Mouse (Mus musculus): Measurements from ENCODE around the gene Ormdl3. TPM values are rescaled to one million over a fixed set of nuclear protein-coding genes. Genes with fewer than 3 reads are reported as not detected.
"Not testable (repeated sequence)": the region's sequence is repeated elsewhere in the genome, so short reads cannot be mapped to it uniquely, and the experiment has no call there.

The Ormdl3 gene
- 86.7 and 87.1 TPM in 2 replicates for polyA plus RNA-seq (2015; fragmentation: Nextera tagmentation; extraction: Ambion mirVana)

DNA sequence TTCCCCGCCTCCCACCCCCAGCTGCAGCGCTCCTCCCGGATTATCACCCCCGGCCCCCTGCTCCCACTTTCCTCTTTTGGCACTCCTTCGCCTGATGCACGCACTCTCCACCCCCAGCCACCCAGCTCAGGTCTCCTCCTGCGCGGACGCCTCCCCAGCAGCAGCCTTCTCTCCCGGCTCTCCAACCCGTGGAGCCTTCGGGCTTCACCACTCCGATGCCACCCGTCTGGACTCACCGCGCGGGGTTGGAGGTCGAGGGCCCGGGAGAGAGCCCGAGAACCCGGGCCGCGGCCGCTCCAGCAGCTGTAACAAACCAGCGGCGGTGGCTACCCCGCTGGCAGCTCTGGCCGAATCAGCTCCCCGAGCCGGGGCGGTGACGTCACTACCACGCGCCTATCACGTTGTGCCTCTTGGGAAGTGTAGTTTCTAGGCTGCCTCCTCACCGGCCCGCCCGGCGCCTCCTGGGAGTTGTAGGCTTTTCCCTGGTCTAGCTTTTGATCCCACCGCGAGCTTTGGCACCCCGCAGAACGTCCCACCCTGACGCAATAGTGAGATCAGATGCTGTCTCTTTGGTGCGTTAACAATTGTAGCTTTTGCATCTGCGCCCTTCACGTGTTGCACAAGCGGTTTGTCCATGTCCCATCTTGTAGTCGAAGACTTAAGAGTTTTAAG lies at the start of gene Ormdl3:
Gene Ormdl3, minus strand, starts transcription at position 477 of the 672 bp plus-strand sequence.
- Histone ChIP-seq H3K4me2 (peak within 1 kb of the TSS; percentile 80), H3K27me3 (peaks cover 4% of the 10 kb centered on the region), H3K4me3 (peak within 1 kb of the TSS; percentile 96), H3K9ac (peak within 1 kb of the TSS; percentile 89), H3K36me3 (peaks cover 16% of the 10 kb centered on the region), H3K27ac (peak within 1 kb of the TSS; percentile 90), H3K4me1 (peaks cover 33% of the 10 kb centered on the region), H3K9me3 (no peaks in the 10 kb centered on the region)
- ATAC-seq (ENCODE audit: insufficient number of reproducible peaks, low FRiP score, low TSS enrichment, low read depth), result peak; percentile 91
- WGBS, result under 1% methylated on average over 49 of the region's 49 CpGs

DNA sequence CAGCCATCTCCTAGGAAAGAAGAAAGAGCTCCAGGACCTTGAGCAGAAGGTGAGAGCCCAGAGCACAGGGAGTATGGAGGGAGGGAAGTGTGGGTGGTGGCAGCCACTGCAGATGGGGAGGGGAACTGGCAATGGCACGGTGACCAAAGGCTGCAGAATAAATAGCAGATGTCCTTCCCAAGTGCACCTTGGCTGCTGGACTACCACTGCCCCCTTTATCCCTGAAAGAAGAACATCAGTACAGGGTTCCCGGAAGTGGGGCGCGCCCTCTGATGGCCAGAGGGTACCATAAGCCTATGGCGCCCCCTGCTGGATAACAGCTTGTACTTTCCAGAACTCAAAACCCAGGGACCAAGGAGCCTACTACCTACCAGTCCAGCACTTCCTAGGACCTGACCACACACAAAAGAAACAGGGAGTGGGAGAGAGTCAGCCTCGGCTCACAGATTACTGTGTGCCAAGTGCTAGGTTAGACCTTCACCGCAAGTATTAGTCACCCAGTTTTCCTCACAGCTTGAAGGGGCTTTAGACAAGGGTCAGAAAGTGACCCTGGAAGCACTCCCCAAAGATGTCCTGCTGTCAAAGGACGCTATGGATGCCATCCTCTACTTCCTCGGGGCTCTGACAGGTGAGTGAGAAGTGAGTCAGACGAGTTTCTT lies 48.3 kb upstream of the Ormdl3 start:
- H3K36me3 ChIP-seq; H3K27me3 ChIP-seq; H3K4me2 ChIP-seq; H3K4me3 ChIP-seq; H3K27ac ChIP-seq; H3K9me3 ChIP-seq; ATAC-seq (ENCODE audit: insufficient number of reproducible peaks, low FRiP score, low TSS enrichment, low read depth); H3K9ac ChIP-seq; H3K4me1 ChIP-seq: not testable (repeated sequence)
- WGBS, result 41% methylated on average over 10 of the region's 10 CpGs

DNA sequence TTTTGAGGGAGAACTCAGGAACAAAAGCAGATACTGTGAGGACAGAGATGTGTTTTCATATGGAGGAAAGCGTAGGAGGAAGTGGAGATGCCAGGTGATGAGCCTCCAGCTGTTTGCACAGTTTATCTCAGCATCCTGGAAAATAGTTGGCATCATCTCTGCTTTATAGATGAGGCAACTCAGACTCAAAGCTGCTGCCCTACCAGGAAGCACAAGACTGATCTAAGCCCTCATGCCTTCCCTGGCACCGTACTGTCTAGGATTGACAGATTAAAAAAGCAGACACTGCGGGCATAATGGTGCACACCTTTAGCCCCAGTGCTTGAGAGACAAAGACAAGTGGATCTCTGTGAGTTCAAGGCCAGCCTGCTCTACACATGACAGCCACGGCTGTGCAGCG lies 43.5 kb upstream of the Ormdl3 start:
- Histone ChIP-seq H3K4me1 (no peaks in the 10 kb centered on the region), H3K9me3 (no peaks in the 10 kb centered on the region), H3K9ac (no peak overlapping the region), H3K4me2 (no peak overlapping the region), H3K36me3 (no peaks in the 10 kb centered on the region), H3K4me3 (no peak overlapping the region), H3K27ac (no peak overlapping the region), H3K27me3 (no peaks in the 10 kb centered on the region)
- 83% methylated on average over 5 of the region's 5 CpGs for WGBS
- ATAC-seq (ENCODE audit: insufficient number of reproducible peaks, low FRiP score, low TSS enrichment, low read depth), result no peak

DNA sequence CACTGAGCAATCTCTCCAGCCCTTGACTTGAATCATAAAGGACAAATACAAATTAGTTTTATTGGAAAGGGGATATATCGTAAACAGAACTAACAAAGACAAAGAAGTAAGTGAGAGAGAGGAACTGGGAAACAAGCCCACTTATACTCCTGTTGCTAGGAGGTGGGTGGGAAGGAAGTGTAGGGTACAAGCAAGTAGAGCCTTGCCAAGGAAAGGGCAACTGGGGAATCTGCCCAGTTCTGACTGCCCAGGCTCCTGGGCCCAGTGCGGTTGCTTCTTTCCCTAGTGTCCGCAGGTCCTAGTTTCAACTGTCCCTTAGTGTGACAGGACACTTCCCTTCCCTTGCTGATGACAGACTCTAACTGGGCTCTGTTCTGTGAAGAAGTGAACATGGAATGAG lies 41.5 kb upstream of the Ormdl3 start:
- WGBS, result 95% methylated on average over 3 of the region's 3 CpGs
- no peak for ATAC-seq (ENCODE audit: insufficient number of reproducible peaks, low FRiP score, low TSS enrichment, low read depth)

DNA sequence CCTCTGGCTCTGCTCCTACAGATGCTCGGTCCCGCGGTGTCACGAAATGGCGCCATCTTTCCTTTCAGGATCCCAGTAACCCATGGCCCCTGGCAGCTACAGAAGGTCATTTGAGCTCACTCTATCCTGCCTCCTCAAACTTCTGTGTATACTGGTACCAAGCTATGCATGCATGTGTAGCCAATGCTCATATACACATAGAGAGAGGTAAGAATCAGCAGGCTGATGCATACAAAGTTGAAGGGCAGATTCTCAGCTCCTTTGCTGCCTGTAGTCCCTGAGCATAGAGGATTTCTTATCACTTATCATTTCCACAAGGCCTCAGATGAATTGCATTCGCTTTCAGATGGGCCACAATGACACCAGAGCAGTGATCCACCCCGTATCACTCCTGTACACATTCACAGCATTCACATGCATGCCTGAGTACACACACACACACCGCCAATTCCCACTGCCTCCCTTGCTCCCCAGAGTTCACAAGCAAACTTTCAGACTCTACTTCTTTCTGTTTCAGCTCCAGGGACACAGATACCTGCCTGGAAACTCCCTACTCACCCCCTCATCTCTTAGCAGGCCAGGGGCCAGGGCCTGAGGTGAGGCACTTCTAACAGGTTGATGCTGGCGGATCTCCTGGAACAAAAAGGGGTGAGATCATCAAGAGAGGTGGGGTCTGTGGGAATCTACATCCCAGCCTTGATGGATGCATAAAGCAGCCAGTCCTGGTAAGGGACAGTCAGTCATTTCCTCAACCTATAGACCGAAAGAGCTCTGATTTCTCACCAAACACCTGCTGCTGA lies 38.6 kb upstream of the Ormdl3 start, which contains the start of the genes Gm12355 and Gsdma3:
Gene Gm12355, minus strand, starts transcription at position 51 of the 800 bp plus-strand sequence.
Gene Gsdma3, plus strand, starts transcription at position 750 of the 800 bp plus-strand sequence.
- 90% methylated on average over 10 of the region's 10 CpGs for WGBS
- Histone ChIP-seq H3K4me2 (no peak within 1 kb of the TSS), H3K4me1 (no peaks in the 10 kb centered on the region), H3K4me3 (no peak within 1 kb of the TSS), H3K9me3 (no peaks in the 10 kb centered on the region), H3K36me3 (no peaks in the 10 kb centered on the region), H3K9ac (no peak within 1 kb of the TSS), H3K27me3 (no peaks in the 10 kb centered on the region), H3K27ac (no peak within 1 kb of the TSS)
- no peak for ATAC-seq (ENCODE audit: insufficient number of reproducible peaks, low FRiP score, low TSS enrichment, low read depth)

More for the DNA sequence above, 41.5 kb upstream of the Ormdl3 start:
- no peak overlapping the region for H3K9ac ChIP-seq
- no peaks in the 10 kb centered on the region for H3K36me3 ChIP-seq
- H3K27me3 ChIP-seq, result no peaks in the 10 kb centered on the region
- no peak overlapping the region for H3K27ac ChIP-seq
- no peaks in the 10 kb centered on the region for H3K9me3 ChIP-seq
- H3K4me1 ChIP-seq, result no peaks in the 10 kb centered on the region
- H3K4me2 ChIP-seq, result no peak overlapping the region
- H3K4me3 ChIP-seq, result no peak overlapping the region

DNA sequence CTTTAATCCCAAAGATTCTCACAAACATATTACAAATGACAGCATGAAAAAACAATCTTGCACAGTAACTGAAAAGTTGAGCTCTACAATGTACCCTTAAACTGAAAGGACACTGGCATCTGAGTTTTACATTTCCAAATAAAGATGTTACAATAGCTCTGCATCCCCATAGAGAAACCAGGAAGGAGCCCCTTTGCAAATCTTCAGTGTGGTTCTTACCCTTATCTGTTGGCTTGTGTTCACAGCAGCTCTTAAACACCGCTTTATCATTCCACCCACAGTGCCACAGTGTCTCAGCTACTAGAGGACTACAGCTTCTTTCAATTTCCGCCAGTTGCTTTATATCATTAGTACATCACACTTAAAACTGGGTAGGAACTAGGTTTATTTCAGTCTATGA lies 37.2 kb upstream of the Ormdl3 start:
- H3K4me3 ChIP-seq; H3K27ac ChIP-seq; H3K36me3 ChIP-seq; H3K27me3 ChIP-seq; H3K4me2 ChIP-seq; H3K4me1 ChIP-seq; ATAC-seq (ENCODE audit: insufficient number of reproducible peaks, low FRiP score, low TSS enrichment, low read depth); H3K9ac ChIP-seq; H3K9me3 ChIP-seq: not testable (repeated sequence)
- WGBS, result 84% methylated on average over 2 of the region's 2 CpGs

DNA sequence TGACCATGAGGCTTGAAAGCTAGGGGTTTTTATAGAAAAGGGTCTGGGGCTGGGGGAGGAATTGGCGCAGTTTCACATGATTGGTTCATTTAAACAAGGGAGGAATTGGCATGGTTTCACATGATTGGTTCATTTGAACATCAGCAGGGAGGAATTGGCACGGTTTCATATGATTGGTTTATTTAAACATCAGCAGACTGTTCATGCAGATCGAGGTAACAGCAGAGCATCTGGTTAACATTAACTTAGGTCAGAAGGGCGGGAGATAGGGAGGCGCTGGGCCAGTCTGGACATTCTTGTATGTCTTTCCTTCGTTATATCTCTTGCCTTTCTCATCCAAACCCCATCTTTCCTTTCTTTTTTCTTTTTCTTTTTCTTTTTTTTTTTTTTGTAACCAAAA lies 36.8 kb upstream of the Ormdl3 start:
- H3K4me1 ChIP-seq; H3K9ac ChIP-seq; H3K27ac ChIP-seq; H3K27me3 ChIP-seq; H3K36me3 ChIP-seq; H3K4me2 ChIP-seq; H3K9me3 ChIP-seq; ATAC-seq (ENCODE audit: insufficient number of reproducible peaks, low FRiP score, low TSS enrichment, low read depth); H3K4me3 ChIP-seq: not testable (repeated sequence)
- 71% methylated on average over 6 of the region's 6 CpGs for WGBS

DNA sequence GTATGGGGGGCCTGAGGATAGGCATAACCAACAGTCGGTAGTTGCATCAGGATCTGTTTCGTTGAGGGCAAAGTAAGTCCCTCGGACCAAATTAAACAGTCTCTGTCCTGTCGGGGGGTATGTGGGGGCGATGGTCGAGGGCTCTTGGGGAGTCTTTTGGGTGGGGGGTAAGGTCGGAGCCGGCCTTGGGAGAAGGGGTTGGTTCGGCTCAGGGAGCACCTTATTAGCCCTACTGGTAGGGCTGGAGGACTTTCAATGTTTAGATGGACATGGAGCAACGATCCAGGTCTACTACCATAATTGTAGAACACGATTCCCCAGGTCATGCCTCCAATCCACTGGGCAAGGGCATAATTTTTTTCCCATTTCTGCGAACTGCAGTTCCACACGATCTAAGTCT lies 33.6 kb upstream of the Ormdl3 start:
- Histone ChIP-seq H3K27ac (no peak overlapping the region), H3K4me1 (no peaks in the 10 kb centered on the region), H3K4me3 (no peak overlapping the region), H3K9ac (no peak overlapping the region), H3K36me3 (no peaks in the 10 kb centered on the region), H3K27me3 (no peaks in the 10 kb centered on the region), H3K4me2 (no peak overlapping the region), H3K9me3 (no peaks in the 10 kb centered on the region)
- ATAC-seq (ENCODE audit: insufficient number of reproducible peaks, low FRiP score, low TSS enrichment, low read depth), result no peak
- 91% methylated on average over 13 of the region's 13 CpGs for WGBS

DNA sequence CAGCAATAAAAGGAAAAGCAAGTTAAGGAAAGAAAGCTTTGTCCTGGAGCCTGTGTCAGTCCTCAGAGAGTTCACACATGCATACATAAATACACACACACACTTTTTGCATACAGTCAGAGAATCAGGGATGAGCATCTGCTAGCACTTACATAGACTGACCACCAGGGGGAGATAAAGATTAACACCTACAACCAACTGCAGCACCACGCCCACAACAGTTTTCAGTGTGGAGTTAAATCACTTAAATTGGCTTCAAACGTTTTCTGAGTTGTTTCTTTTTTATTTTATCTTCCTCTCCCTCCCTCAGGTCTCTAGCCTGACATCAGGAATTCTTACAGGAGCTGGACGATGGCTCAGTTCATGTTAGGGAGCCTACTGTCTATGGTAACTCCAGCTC lies 19.6 kb upstream of the Ormdl3 start:
- WGBS, result 5% methylated on average over 3 of the region's 3 CpGs
- Histone ChIP-seq H3K9ac (no peak overlapping the region), H3K4me3 (no peak overlapping the region), H3K9me3 (no peaks in the 10 kb centered on the region), H3K27ac (no peak overlapping the region), H3K4me1 (peaks cover 7% of the 10 kb centered on the region), H3K27me3 (peaks cover 16% of the 10 kb centered on the region), H3K4me2 (no peak overlapping the region), H3K36me3 (no peaks in the 10 kb centered on the region)
- no peak for ATAC-seq (ENCODE audit: insufficient number of reproducible peaks, low FRiP score, low TSS enrichment, low read depth)

DNA sequence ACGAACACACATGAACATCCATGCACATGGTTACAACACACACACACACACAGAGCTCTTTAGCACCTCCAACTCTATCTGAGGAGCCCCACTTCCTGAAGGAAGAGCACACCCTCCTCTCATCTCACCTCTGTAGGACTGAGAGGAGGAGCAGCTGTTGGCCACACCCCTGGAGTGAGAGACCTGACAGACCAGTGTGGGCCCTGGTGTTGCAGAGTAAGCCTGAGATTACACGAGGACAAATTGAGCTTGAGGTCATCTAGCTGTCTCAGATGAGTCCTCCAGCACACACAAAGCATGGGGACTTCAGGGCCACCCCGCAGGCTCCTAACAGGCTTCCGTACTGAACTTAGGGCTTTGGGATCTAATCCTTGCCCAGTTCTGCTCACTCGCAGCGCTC lies 17.7 kb upstream of the Ormdl3 start:
- H3K27ac ChIP-seq; H3K4me2 ChIP-seq; H3K4me3 ChIP-seq; H3K36me3 ChIP-seq; H3K9me3 ChIP-seq; H3K9ac ChIP-seq; H3K4me1 ChIP-seq; ATAC-seq (ENCODE audit: insufficient number of reproducible peaks, low FRiP score, low TSS enrichment, low read depth): not testable (repeated sequence)
- peaks cover 28% of the 10 kb centered on the region for H3K27me3 ChIP-seq
- WGBS, result 63% methylated on average over 6 of the region's 6 CpGs

DNA sequence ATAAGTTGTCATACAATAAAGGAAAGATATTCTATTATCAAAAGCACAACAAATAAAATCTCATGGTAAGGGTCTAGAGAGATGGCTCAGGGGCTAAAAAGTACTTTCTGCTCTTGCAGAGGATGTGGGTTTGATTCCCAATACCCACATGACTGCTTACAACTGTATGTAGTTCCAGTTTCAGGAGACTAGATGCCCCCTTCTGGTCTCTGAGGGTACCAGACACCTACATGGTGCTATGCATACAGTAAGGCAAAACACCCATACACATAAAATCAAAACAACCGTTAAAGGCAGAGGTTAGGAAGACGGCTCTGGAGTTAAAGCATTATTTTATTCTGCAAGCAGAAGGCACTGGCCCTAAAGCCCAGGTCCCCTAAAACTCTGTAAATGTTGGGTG lies 16.8 kb upstream of the Ormdl3 start:
- no peak for ATAC-seq (ENCODE audit: insufficient number of reproducible peaks, low FRiP score, low TSS enrichment, low read depth)
- no peaks in the 10 kb centered on the region for H3K36me3 ChIP-seq
- peaks cover 10% of the 10 kb centered on the region for H3K4me1 ChIP-seq
- H3K9ac ChIP-seq, result no peak overlapping the region
- H3K4me2 ChIP-seq, result no peak overlapping the region
- H3K27me3 ChIP-seq, result peaks cover 38% of the 10 kb centered on the region
- no peak overlapping the region for H3K27ac ChIP-seq
- no peak overlapping the region for H3K4me3 ChIP-seq
- no peaks in the 10 kb centered on the region for H3K9me3 ChIP-seq
- 82% methylated on average over 2 of the region's 2 CpGs for WGBS

Measured in limb, embryonic 15.5 days (tissue).